Mouse (Mus musculus) frontal cortex, postnatal 36 days (tissue): ENCODE results near the gene Ispd.
A peak's percentile ranks its signal among the peaks of the same experiment; 100 is the strongest.

Source experiments
- DNase-seq, 2 experiments: peaks; one replicate each; pipeline ENCODE4 v3.0.0; 2022; ENCODE audit warnings: low spot score in 2 of 2

Gene Ispd

DNA sequence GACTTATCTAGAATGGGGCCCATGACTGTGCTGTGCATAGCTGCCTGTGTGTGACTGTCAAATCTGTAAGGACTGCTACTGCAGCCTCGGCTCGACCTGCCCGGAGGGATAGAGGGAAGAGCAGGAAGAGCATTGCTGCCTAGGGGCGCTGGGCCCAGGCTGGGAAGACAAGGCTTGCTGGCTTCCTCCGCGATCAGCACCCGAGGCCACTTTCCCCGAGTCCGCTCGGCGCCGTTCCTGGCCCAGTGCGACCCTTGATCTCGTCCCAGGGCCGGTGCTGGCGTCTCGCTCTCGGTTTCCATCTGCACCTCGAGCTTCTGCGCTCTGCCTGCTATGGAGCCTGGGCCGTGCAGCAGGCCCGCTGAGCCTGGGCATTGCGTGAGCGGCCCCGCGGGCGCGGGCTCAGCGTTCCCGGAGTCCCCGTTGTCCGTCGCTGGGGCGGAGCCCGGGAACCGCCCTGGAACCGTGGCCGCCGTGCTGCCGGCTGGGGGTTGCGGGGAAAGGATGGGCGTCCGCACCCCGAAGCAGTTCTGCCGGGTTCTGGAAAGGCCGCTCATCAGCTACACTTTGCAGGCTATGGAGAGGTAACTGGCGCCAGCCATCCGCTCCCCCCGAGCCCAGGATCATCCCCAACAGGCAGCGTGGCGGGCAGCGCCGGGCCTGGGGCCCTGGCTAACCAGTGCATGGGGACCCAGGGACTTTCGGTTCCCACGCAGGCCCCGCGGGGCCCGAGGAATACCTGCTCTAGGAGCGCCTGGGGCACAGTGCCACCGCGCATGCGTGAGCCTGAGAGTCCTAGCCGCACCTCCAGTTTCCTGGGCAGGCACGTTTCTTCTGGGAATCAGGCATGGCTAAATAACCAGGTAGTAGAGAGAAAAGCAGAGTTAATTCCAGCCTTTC is at the start of gene Ispd, which contains the start of gene D630036H23Rik:
Gene Ispd, plus strand, starts transcription at position 10 of the 900 bp plus-strand sequence.
Gene D630036H23Rik, minus strand, starts transcription at position 741 of the 900 bp plus-strand sequence.
- DNase-seq, result peak; percentile 88 to 90

DNA sequence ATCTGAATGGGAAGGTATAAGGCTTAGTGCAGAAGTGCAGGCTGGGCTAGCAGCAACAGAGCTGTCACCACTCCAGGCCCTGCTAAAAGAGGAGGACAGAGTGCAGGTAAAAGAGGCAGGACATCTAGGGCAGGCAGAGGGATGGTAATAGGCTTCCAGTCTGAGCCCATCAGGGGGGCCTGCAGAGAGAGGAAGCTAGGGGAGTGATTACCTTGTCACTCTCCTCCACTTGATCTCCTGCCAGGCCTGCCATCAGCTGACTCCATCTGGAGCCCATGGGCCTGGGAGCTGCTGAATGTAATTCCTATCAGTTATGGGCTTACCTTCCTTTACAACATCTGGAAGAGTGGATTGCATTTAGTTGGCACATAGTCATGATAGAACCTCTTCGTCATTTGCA is 48.6 kb upstream of the Ispd start:
- DNase-seq, result no peak

DNA sequence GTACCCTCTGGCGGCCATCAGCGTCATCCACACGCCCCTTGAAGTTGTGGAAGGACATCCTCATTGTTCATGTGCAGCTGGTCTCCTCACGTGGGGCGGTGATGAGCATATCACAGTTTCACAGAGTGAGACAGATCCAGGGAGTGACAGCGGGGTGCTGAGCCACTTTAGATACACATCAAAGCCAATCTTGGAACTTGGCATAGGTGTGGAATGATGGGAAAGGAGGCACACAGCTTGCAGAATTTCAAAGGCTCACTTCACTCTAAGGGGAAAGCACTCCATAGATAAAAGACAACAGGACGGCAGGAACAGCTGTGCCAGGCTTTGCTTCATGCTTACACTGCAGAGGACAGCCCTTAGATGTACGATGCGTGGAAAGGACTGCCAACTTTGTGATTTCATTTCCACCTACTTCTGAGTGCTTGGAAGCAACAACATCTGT is 47.4 kb upstream of the Ispd start:
- DNase-seq, result peak in 1 of 2 experiments; percentile 32

DNA sequence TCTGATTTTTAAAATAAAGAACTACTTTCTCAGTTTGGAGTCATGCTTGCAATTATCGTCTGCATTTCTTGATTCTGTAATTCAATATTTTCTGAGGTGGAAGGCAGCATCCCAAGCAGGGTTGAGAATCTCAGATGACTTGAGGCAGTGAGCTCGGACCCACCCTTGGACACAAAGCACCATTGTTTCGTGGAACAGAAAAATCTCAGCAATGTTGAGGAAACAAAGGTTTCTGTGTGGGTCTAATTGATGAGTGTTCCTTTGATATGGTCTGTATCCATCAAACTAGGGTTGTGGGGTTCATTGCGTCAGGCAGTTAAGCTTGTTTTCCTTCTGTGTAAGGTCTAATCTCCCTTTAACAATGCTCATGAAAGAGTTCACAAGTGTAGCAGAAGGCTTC is 37.1 kb upstream of the Ispd start:
- DNase-seq, result no peak

DNA sequence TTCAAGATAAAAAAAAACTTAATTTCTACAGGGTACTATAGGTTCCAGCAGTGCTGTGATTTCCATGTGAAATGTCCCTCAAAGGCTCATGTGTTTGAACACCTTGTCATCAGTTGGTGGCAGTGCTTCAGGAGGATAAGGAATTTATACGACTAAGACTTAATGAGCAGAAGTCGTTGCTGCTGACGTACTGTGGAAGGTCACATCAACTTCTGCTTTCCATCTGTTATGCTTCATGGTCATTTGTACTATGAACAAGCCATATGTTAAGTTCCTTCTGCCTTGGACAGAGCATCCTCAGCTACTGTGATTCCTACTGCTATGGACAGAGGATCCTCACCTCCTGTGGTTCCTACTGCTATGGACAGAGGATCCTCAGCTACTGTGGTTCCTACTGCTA is 21.2 kb upstream of the Ispd start:
- no peak for DNase-seq

DNA sequence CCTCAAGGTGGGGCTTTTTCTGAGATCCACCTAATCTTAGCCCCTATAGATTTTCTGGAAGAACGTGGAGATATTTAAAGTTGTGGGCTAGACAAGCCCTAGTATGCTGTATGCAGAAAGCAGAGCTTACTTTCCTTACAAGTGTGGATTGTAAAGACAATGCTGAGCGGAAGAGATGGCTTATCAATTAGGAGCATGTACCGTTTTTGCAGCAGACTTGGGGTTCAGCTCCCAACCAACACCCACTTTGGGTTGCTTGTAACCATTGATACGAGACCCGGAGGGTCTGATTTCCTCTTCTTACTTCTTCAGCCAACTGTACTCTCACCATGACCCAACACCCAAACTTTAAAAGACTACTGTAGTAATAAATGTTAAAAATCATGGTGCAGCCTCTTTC is 20.6 kb upstream of the Ispd start:
- DNase-seq, result no peak

DNA sequence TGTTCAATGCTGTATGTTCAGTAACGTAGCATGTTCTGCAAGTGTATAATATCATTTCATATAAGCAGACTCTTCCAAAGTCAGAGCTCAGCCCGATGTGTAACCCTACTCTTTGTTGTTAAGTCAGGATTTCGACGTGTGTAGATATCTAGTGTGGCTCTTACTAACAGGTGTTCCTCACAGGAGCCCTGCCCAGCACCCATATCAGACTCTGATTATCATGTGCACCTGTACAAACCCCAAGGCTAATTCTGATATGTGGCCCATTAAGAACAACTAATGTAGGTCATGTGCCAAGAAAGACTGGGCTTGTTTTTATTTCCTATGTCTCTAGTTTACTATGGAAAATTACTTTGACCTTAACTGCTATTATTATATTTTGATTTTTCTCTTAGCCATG is 17.2 kb upstream of the Ispd start:
- no peak for DNase-seq

DNA sequence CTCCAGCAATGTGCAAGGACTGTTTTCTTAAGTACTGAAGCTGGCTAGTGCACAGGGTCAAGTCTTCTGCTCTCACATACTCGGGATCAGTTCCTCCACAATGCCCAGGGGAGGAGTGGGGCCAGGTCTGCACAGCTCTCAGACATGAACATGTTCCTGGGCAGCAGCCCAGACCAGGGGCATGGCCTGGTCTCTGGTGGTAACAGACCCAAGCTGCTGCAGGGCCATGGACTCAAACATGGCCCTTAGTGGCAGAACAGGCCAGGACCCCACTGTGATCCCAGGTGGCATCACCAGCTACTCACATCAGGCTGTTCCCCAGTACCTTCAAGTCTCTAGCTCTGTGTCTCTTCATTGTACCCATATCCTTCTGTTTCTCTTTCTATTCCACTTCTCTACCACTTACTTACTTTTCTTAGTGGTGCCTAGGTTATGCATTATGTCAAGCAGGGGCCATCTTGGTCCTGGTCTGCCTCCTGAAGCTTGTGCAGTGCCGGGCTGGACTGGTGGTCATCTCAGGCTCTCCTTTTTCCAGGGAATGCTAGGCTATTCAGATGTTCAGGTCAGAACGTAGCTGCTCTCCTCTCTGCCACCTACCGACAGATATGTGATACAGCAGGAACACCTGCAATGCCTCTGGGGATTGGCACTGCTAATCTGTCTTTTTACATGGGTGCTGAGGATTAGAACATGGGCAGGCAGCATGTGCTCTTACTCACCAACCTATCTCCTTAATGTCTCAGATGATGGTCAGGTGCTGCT is 7.8 kb upstream of the Ispd start:
- DNase-seq, result no peak

DNA sequence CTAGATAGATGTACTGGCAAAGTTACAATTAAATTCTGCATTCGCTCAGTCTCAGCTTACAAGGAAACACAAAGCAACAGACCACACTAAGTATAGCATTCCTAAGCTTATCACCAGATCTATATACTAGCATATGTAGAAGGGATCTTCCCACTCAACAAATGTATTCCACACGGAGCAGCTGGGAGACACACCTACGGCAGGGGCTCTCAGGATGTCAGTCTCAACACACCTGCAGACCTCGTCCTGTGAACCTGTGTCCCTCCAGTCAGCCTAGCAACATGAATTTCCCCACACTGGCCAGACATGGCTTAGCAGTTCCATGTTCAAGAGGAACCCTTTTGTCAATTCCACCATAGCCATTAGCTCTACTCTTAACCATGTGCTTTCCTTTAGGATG is 4.9 kb upstream of the Ispd start:
- DNase-seq, result peak; percentile 28 to 57

DNA sequence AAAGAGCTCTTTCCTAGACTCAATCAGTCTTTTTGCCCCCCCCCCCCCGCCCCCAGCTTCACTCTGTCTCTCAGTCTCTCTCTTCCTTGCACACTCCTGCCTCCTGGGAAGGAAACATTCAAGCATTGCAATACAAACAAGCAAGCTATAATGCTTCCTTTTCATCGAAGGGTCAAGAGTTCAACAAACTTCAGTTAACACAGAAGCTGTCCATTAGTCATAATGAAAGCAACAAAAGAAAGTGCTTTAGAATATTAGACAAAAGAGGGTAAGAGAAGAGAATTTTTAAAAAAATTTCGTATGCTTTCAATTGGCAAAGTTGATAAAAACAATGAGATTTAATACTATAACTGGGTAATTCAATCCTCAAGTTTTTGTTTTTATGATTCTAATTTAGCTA is 996 bp upstream of the Ispd start:
- no peak for DNase-seq

DNA sequence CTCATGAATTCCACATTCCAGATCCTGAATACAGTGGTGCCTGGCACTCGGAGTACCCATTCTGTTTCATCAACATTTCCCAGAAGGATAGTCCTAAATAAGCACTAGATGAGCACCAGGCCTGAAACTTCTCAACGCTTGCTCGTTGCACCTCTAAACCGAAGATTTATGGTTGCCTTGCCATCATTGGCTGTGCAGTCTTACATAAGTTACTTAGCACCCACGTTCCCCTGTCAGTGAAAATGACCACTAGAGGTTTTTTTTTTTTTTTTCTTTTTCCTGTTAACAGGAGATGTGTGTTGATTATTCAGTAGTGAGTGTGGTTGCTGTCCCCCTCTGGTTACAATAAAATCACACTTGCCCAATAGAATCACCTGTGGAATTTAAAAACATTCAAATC is 444 bp upstream of the Ispd start:
- no peak for DNase-seq

DNA sequence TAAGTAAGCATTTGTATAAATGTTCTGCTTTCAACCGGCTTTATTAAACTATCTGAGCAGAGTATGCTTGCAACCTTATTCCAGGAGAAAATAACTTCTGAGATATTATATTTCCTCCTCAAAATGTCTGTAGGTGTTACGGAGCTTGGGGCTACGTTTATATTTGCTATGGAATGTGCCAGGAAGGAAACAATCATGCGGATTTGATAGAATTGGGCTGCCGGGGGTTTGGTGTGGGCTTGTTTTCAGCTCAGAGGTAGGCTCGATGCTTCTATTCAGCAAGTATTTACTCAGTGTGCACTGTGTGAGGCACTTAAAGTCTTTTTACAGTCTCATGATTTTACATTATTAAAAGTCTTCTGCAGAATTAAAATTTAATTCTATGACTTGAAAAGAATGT is 4.1 kb downstream of the Ispd start:
- DNase-seq, result no peak

DNA sequence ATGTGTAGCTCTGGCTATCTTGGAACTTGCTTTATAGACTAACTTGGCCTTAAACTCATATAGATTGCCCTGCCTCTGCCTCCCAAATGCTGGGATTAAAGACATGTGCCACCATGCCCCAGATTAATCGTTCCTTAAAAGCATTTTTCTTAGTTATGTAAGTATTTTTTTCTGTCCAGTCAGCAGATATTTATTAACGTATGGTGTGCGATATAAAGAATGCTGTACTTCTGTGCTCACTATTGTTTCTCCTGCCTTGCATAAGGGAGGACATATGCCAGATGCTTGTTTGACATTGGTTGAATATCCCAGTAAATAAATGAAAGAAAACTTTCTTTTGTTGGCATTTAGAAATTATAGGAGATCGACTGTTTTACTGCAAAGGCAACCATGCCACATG is 5.7 kb downstream of the Ispd start:
- DNase-seq, result no peak

DNA sequence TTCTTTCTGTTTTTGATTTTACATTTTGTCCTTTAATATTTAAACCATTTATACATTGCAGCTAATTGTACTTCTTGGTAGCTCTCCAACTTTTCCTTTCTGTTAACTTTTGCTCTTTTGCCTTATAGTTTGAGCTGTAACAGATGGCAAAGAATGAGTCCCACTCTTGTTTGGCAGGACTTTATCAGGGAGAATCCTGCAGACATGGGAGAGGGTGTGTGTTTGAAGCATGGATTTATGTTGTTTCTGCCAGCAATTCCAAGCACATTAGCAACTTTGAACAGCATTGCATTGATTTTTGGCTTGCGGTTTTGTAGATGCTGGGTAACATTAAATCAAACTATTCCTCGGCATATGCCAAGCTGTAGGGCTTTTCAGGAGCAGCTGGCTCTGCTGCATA is 13.9 kb downstream of the Ispd start:
- DNase-seq, result no peak

DNA sequence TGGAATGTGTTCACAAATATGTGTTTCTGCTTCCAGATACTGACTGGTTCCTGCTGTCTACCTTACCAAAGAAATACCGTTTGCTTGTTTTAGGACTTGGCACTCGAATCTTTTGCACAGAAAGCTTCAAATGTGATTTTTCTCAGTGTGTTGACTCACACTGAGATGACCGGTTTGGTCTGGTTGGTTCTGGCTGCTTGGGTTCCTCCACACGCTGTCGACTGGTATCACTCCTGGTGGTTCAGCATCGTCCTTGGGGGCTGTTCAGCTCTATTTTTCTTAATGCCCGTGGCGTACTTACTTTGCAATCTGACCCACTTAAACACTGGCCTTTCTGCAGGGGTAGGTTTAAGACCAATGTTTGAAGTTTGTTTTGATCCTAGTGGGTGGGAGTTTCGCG is 42.4 kb downstream of the Ispd start:
- DNase-seq, result no peak

DNA sequence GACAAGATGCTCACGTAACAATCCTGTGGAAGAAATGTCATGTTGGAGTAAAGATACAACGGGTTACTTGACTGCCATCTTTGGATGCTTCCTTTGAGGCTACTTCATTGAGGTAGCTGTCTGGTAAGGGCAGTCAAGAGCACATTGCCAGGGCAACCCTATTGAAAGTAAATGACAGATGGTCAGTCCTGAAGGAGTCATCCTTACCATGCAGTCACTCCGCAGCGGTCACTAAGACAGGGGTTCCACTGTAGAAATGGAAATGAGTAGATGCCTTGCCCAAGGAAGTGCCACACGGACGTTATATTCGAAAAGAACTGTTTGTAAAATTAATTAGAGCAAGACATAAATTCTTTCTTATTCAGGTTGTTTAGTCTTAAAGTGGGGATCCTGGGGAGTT is 44.0 kb downstream of the Ispd start:
- DNase-seq, result no peak

DNA sequence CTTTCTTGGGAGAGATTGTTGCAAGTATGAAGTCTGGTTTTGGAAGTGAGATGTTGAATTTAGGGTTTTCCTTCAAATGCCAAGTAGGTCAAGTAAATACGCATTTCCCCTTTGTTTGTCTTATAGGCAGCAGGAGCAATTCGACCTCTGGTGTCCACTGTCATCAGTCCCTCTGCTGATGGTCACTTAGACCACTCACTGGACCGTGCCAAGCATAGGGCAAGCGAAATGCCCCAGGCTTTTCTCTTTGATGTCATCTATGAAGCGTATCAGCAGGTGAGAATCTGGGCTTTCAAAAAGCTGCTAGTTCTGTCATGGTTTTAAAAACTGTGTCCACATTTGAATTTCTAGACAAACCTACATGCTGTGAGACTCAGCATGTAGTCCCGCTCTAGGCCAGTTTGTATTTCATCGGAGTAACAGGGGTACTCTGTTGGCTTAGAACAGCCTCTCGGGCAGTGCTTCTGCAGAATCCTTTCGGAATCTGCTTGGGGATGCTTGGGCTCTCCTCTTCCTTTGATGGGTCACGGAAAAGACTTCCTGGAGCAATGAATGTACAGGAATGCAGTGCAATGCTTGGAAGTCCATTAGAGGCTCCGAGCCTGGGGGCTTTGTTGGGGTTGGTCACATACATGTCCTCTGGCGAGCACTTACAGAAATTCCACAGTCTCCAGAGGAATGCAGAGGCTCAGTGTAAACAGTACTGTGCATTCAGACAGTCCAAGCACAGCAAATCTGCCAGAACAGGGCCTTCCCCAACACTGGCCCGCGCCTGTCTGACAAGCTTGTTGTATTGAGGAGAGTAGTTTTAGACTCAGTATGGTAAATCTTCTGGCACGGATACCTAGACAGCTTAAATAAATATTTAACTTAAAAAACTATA is 45.2 kb downstream of the Ispd start:
- no peak for DNase-seq

DNA sequence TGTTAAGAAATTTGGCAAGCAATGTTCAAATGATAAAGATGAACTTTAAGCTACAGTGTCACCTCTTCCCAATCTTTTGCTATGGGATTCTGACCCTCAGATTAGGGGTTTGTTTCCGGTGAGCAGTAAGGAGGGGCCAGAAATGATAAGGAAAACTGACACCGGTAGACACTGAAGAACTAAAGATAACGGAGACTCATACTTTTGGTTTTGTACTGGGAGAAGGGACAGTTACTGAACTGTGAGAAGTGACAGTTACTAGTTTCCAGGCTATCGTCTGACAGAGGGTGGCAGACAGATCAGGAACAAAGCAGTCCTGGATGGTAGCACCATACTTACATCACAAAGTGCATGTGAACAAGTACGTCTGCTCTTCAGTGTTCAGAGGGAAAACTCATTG is 55.7 kb downstream of the Ispd start:
- DNase-seq, result no peak

DNA sequence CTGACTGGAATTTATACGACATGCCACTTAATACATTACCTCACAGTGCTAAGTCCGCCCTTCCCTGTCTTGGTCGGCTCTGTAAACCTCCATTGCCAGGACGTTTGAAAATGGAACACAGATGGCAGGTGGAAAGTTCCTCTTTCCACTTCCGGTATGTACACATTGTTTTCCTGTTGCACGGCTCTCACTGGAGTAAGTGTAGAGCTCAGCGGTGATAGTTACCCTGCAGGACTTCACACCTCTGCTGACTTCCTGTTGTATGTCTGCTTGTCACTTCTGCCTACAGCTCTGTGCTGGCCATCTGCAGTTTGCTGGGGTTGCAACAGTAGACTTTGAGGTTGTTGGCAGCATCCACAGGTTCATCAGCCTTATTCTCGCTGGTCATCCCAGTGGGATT is 58.1 kb downstream of the Ispd start:
- no peak for DNase-seq

DNA sequence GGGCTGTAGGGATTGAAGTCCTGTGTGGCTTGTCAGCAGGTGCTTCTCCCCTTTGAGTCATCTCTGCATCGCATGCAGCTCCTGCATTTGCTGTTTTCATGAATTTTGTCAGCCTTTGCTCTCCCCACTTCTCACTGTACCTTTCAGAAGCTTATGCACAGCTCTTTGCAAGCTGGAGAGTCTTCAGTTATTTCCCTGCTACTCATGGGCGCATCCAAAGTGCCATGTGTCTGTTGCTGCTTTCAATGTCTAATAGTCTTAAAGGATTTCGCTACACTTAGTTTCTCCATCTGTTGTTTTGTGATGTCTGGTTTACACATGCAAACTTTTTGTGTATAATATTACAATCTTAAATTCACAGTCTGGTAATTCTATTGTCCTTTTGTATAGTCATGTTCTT is 74.8 kb downstream of the Ispd start:
- DNase-seq, result no peak

DNA sequence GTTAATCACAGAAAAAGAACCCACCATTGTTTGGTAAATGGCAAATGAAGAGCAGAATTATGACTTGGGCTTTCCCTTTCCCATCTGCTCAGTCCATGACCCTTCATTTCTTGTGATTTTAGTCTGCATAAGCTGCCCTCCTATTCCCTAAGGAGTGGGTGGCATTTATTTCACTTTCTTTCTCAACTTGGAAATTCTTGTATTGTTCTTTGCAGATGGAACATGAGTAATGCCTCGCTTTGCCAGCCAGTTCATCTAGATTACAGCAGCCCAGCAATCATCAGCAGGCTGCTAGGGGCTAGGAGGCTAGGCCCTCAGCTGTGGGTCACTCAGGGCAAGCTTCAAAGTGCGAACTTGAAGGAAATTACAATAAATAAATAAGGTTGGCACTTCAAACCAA is 76.5 kb downstream of the Ispd start:
- DNase-seq, result no peak
